Mouse (Mus musculus) kidney, postnatal 36 days (tissue): ENCODE measurements around the gene Cacng7.

Experiments used
- DNase-seq, 2 experiments: peaks; one replicate each; pipeline ENCODE4 v3.0.0; 2021 to 2022; ENCODE audit warnings: mixed read lengths in 2 of 2

The Cacng7 gene

GRCm38 (mm10) chr7:3302556-3303275 is 30.0 kb upstream of the Cacng7 start:
- peak in 1 of 2 experiments; percentile 19 for DNase-seq

GRCm38 (mm10) chr7:3303276-3303781 is 29.4 kb upstream of the Cacng7 start:
- peak in 1 of 2 experiments; percentile 35 for DNase-seq

GRCm38 (mm10) chr7:3303789-3304188 is 29.0 kb upstream of the Cacng7 start:
- no peak for DNase-seq

- no peak for DNase-seq
Observed at GRCm38 (mm10) chr7:3304298-3304697, 28.5 kb upstream of the Cacng7 start.

- no peak for DNase-seq
Observed at GRCm38 (mm10) chr7:3306400-3306799, 26.4 kb upstream of the Cacng7 start.

GRCm38 (mm10) chr7:3308646-3309045 is 24.1 kb upstream of the Cacng7 start:
- DNase-seq: no peak

- DNase-seq: no peak
Observed at GRCm38 (mm10) chr7:3310233-3310632, 22.5 kb upstream of the Cacng7 start.

- DNase-seq: no peak
Observed at GRCm38 (mm10) chr7:3313571-3313970, 19.2 kb upstream of the Cacng7 start.

GRCm38 (mm10) chr7:3314121-3314520 is 18.6 kb upstream of the Cacng7 start:
- DNase-seq: no peak

GRCm38 (mm10) chr7:3317704-3318103 is 15.1 kb upstream of the Cacng7 start:
- no peak for DNase-seq

- DNase-seq: no peak
Observed at GRCm38 (mm10) chr7:3320856-3321255, 11.9 kb upstream of the Cacng7 start.

- no peak for DNase-seq
Observed at GRCm38 (mm10) chr7:3323826-3324225, 8.9 kb upstream of the Cacng7 start.

GRCm38 (mm10) chr7:3327961-3328360 is 4.8 kb upstream of the Cacng7 start:
- DNase-seq: no peak

- peak; percentile 68 to 87 for DNase-seq
Observed at GRCm38 (mm10) chr7:3329776-3330546, 2.8 kb upstream of the Cacng7 start.

GRCm38 (mm10) chr7:3331171-3331570 is 1.6 kb upstream of the Cacng7 start:
- DNase-seq: no peak

- DNase-seq: peak; percentile 42 to 61
Observed at GRCm38 (mm10) chr7:3331581-3332223, 1.1 kb upstream of the Cacng7 start.

- DNase-seq: no peak
Observed at GRCm38 (mm10) chr7:3332224-3332615, 535 bp upstream of the Cacng7 start.

GRCm38 (mm10) chr7:3333542-3333941 is 787 bp downstream of the Cacng7 start:
- no peak for DNase-seq

GRCm38 (mm10) chr7:3336412-3336811 is 3.7 kb downstream of the Cacng7 start:
- DNase-seq: no peak

GRCm38 (mm10) chr7:3338286-3338935 is 5.7 kb downstream of the Cacng7 start:
- DNase-seq: no peak

GRCm38 (mm10) chr7:3339010-3339409 is 6.3 kb downstream of the Cacng7 start:
- no peak for DNase-seq

GRCm38 (mm10) chr7:3343861-3344260 is 11.1 kb downstream of the Cacng7 start:
- DNase-seq: no peak

GRCm38 (mm10) chr7:3345301-3345700 is 12.5 kb downstream of the Cacng7 start:
- DNase-seq: no peak
